Mouse (Mus musculus): ENCODE measurements at regions not wholly inside any gene's neighbourhood (a gene's known extent, or its start where the extent isn't known, plus 50 kb on each side); places are given as distances from the start of the nearest gene placed in this dataset.

DNA sequence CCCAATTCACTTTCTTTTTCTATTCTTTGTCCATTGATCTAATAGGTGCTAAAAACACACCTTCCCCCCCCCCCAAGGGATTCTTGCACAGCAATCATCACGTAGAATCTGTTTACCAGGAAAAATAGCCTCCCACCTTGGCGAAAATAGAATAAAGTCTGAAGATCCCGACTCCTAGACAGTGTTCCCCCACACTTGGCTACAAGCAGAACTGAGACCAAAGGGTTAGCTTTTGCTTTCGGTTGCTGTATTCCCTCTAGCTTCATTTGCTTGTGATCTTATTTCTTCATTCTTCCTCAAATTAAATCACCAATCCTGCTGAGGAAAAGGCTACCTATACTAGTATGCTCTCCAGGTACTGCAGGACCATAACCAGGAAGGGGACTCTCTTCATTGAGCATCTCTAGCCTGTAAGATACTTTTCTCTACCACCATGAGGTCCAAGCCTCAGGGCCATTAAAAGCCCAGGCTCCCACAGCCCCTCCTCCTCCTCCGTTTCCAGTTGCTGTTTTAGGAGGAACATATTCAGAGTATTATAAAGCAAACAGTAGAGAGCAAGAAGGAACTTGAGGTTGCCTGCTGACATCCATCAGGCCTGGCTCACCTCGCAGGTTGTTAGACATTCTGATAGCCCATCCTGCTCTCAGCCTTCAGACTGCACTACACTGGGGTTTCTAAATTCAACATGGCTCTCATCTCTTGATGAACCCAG, 81.5 kb downstream of the Lmo4 start:
- H3K36me3 ChIP-seq (ENCODE audit: control insufficient read depth, insufficient read depth, low read length, poor library complexity, severe bottlenecking) = no peaks in the 10 kb centered on the region
- H3K27ac ChIP-seq (ENCODE audit: insufficient read depth, low read depth, low read length, poor library complexity, severe bottlenecking) = no peak overlapping the region
- no peak overlapping the region for H3K9ac ChIP-seq (ENCODE audit: insufficient read depth, low read depth, low read length, poor library complexity, severe bottlenecking)
- no peaks in the 10 kb centered on the region for H3K9me3 ChIP-seq (ENCODE audit: control insufficient read depth, insufficient read depth, low read depth, low read length)
- in situ Hi-C loops (cut with MboI; ENCODE audit: low sequenced_read_pairs in 2 of 2, unreplicated experiment in 2 of 2) = no loop called here
- no peak overlapping the region for H3K4me3 ChIP-seq (ENCODE audit: insufficient read depth in 1 of 2, low read depth in 1 of 2, low read length in 2 of 2, poor library complexity in 1 of 2, severe bottlenecking in 1 of 2)
- no peak for DNase-seq (ENCODE audit: low read depth, low spot score)
- TF ChIP-seq HCFC1 (IDR thresholded peaks at IDR 0.05; ENCODE audit: borderline replicate concordance, insufficient read depth, low read length) = no peak
- no peak for TF ChIP-seq CHD2 (IDR thresholded peaks at IDR 0.05; ENCODE audit: low read depth, low read length)
- no peak for TF ChIP-seq ZC3H11A (IDR thresholded peaks at IDR 0.05; ENCODE audit: borderline replicate concordance, low read depth, low read length)
- no peak for TF ChIP-seq ZNF384 (IDR thresholded peaks at IDR 0.05; ENCODE audit: low read depth, low read length)
- no peak for TF ChIP-seq MAFK (IDR thresholded peaks at IDR 0.05; ENCODE audit: insufficient read depth, low read depth, low read length)
- no peaks in the 10 kb centered on the region for H3K4me1 ChIP-seq (ENCODE audit: control insufficient read depth in 2 of 2, insufficient read depth in 2 of 2, low read length in 2 of 2, poor library complexity in 1 of 2)

- H3K36me3 ChIP-seq (ENCODE audit: control insufficient read depth, insufficient read depth, low read length, poor library complexity, severe bottlenecking) = no peaks in the 10 kb centered on the region
- no peak overlapping the region for H3K4me3 ChIP-seq (ENCODE audit: insufficient read depth in 1 of 2, low read depth in 1 of 2, low read length in 2 of 2, poor library complexity in 1 of 2, severe bottlenecking in 1 of 2)
- no peak for DNase-seq (ENCODE audit: low read depth, low spot score)
- in situ Hi-C loops (cut with MboI; ENCODE audit: low sequenced_read_pairs in 2 of 2, unreplicated experiment in 2 of 2) = no loop called here
- H3K9me3 ChIP-seq (ENCODE audit: control insufficient read depth, insufficient read depth, low read depth, low read length) = no peaks in the 10 kb centered on the region
- TF ChIP-seq ZNF384 (IDR thresholded peaks at IDR 0.05; ENCODE audit: low read depth, low read length) = no peak
- TF ChIP-seq MAFK (IDR thresholded peaks at IDR 0.05; ENCODE audit: insufficient read depth, low read depth, low read length) = no peak
- no peak for TF ChIP-seq ZC3H11A (IDR thresholded peaks at IDR 0.05; ENCODE audit: borderline replicate concordance, low read depth, low read length)
- TF ChIP-seq HCFC1 (IDR thresholded peaks at IDR 0.05; ENCODE audit: borderline replicate concordance, insufficient read depth, low read length) = no peak
- no peak for TF ChIP-seq CHD2 (IDR thresholded peaks at IDR 0.05; ENCODE audit: low read depth, low read length)
- H3K4me1 ChIP-seq (ENCODE audit: control insufficient read depth in 2 of 2, insufficient read depth in 2 of 2, low read length in 2 of 2, poor library complexity in 1 of 2) = no peaks in the 10 kb centered on the region
- no peak overlapping the region for H3K9ac ChIP-seq (ENCODE audit: insufficient read depth, low read depth, low read length, poor library complexity, severe bottlenecking)
- H3K27ac ChIP-seq (ENCODE audit: insufficient read depth, low read depth, low read length, poor library complexity, severe bottlenecking) = no peak overlapping the region
Measured at GRCm38 (mm10) chr3:144119076-144119475, 85.9 kb downstream of the Lmo4 start.

DNA sequence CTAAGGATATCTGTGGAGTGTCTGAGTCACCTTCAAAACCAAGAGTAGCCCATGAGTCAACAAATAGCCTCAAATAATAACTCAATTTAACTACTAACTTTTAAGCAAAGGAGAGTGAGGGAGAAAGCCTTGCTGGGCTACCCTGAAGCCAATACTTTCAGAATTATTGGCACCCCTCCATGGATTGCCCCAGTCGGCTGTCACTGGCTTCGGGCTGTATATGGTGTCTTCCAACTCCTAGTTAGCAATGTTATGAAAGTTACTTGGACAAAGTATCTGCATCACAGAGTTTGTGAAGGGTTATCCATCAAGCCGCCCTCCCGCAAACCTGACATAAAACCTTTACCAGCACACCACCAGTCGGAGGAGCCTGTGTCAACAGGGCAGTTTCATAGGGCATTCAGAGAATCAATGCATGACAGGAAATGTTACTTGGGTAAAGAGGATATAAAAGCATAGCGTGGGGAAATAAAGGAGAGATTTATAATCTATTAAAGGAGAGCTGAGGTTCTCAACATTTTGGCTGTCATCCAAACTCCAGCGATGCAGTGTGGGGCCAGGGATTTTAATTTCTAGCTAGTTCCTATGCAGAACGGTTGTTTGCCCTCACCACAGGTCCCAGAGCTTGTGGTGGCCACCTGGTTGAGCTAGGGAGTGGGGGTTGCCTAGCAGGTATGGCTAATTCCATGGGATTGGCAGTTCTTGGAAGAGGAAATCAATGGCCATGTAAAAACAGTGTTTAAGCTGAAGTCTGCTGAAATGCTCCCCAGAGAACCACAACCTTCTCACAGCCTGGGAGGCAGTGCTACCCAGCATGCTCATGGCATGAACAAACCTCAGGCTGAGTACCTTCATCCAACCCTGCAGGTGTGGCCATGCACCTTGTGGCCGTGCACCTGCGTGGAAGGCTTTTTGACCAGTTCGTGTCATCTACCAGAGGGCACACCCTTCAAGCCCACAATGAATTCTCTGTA, 91.1 kb downstream of the Lmo4 start:
- Histone ChIP-seq H3K4me1 (ENCODE audit: control insufficient read depth in 2 of 2, insufficient read depth in 2 of 2, low read length in 2 of 2, poor library complexity in 1 of 2) (no peaks in the 10 kb centered on the region), H3K4me3 (ENCODE audit: insufficient read depth in 1 of 2, low read depth in 1 of 2, low read length in 2 of 2, poor library complexity in 1 of 2, severe bottlenecking in 1 of 2) (no peak overlapping the region), H3K27ac (ENCODE audit: insufficient read depth, low read depth, low read length, poor library complexity, severe bottlenecking) (no peak overlapping the region), H3K36me3 (ENCODE audit: control insufficient read depth, insufficient read depth, low read length, poor library complexity, severe bottlenecking) (no peaks in the 10 kb centered on the region), H3K9me3 (ENCODE audit: control insufficient read depth, insufficient read depth, low read depth, low read length) (no peaks in the 10 kb centered on the region), H3K9ac (ENCODE audit: insufficient read depth, low read depth, low read length, poor library complexity, severe bottlenecking) (no peak overlapping the region)
- DNase-seq (ENCODE audit: low read depth, low spot score) = no peak
- TF ChIP-seq HCFC1 (IDR thresholded peaks at IDR 0.05; ENCODE audit: borderline replicate concordance, insufficient read depth, low read length) = no peak
- no peak for TF ChIP-seq CHD2 (IDR thresholded peaks at IDR 0.05; ENCODE audit: low read depth, low read length)
- TF ChIP-seq MAFK (IDR thresholded peaks at IDR 0.05; ENCODE audit: insufficient read depth, low read depth, low read length) = no peak
- TF ChIP-seq ZC3H11A (IDR thresholded peaks at IDR 0.05; ENCODE audit: borderline replicate concordance, low read depth, low read length) = no peak
- no peak for TF ChIP-seq ZNF384 (IDR thresholded peaks at IDR 0.05; ENCODE audit: low read depth, low read length)
- in situ Hi-C loops (cut with MboI; ENCODE audit: low sequenced_read_pairs in 2 of 2, unreplicated experiment in 2 of 2) = no loop called here

- no peaks in the 10 kb centered on the region for H3K36me3 ChIP-seq (ENCODE audit: control insufficient read depth, insufficient read depth, low read length, poor library complexity, severe bottlenecking)
- no peak overlapping the region for H3K27ac ChIP-seq (ENCODE audit: insufficient read depth, low read depth, low read length, poor library complexity, severe bottlenecking)
- no peak for DNase-seq (ENCODE audit: low read depth, low spot score)
- no peaks in the 10 kb centered on the region for H3K9me3 ChIP-seq (ENCODE audit: control insufficient read depth, insufficient read depth, low read depth, low read length)
- no peak overlapping the region for H3K4me3 ChIP-seq (ENCODE audit: insufficient read depth in 1 of 2, low read depth in 1 of 2, low read length in 2 of 2, poor library complexity in 1 of 2, severe bottlenecking in 1 of 2)
- TF ChIP-seq MAFK (IDR thresholded peaks at IDR 0.05; ENCODE audit: insufficient read depth, low read depth, low read length) (no peak), ZNF384 (IDR thresholded peaks at IDR 0.05; ENCODE audit: low read depth, low read length) (no peak)
- no peak overlapping the region for H3K9ac ChIP-seq (ENCODE audit: insufficient read depth, low read depth, low read length, poor library complexity, severe bottlenecking)
- H3K4me1 ChIP-seq (ENCODE audit: control insufficient read depth in 2 of 2, insufficient read depth in 2 of 2, low read length in 2 of 2, poor library complexity in 1 of 2) = no peaks in the 10 kb centered on the region
- in situ Hi-C loops (cut with MboI; ENCODE audit: low sequenced_read_pairs in 2 of 2, unreplicated experiment in 2 of 2) = no loop called here
Measured at GRCm38 (mm10) chr3:144110331-144111080, 94.5 kb downstream of the Lmo4 start.
